Mouse (Mus musculus): ENCODE measurements around the gene Iqck.

GRCm38 (mm10) chr7:118855877-118856304, 339 bp downstream of the Iqck start, which contains the start of gene Knop1:
- no peak for TF ChIP-seq POLR2A (IDR thresholded peaks at IDR 0.05; ENCODE audit: borderline replicate concordance, insufficient read depth, low read length)
- TF ChIP-seq CTCF (IDR thresholded peaks at IDR 0.05; ENCODE audit: borderline replicate concordance, insufficient read depth, low read depth, low read length), result no peak

All from cerebellum, adult 2 months (tissue).